Mouse (Mus musculus) MEL (cell line): ENCODE results near the gene Negr1.

Experiments used
- CTCF ChIP-seq, 3 experiments: IDR thresholded peaks in 2 of 3; conservative IDR thresholded peaks in 1 of 3; 2 replicates each; pipeline ENCODE4 v1.5.1; 2011 to 2012; ENCODE audit warnings: low read length in 3 of 3, low read depth in 2 of 3, mild to moderate bottlenecking in 2 of 3, improper control_type of control experiment in 1 of 3, inconsistent platforms in 1 of 3, mixed read lengths in 1 of 3, moderate library complexity in 1 of 3; ENCODE audit not compliant: control insufficient read depth in 1 of 3, insufficient read depth in 1 of 3, poor library complexity in 1 of 3, severe bottlenecking in 1 of 3
- ELF1 ChIP-seq: IDR thresholded peaks from 2 replicates; pipeline ENCODE4 v1.6.1; 2014; ENCODE audit warnings: low read depth, mild to moderate bottlenecking, inconsistent platforms, low read length, improper control_type of control experiment, moderate library complexity
- EP300 ChIP-seq, 2 experiments: IDR thresholded peaks; 2 replicates each; pipeline ENCODE4 v1.6.1; 2011; ENCODE audit warnings: improper control_type of control experiment in 2 of 2, low read length in 2 of 2, low read depth in 1 of 2, mild to moderate bottlenecking in 1 of 2
- GABPA ChIP-seq: IDR thresholded peaks from 2 replicates; pipeline ENCODE4 v1.6.1; 2012; ENCODE audit warnings: low read depth, mild to moderate bottlenecking, inconsistent platforms, low read length, improper control_type of control experiment, moderate library complexity
- JUND ChIP-seq: IDR thresholded peaks from 2 replicates; pipeline ENCODE4 v1.6.1; 2011; ENCODE audit warnings: low read depth, mild to moderate bottlenecking, improper control_type of control experiment, low read length
- MAX ChIP-seq: IDR thresholded peaks from 2 replicates; pipeline ENCODE4 v1.6.1; 2011; ENCODE audit warnings: low read length, improper control_type of control experiment
- POLR2A ChIP-seq, 2 experiments: IDR thresholded peaks; 2 replicates each; pipeline ENCODE4 v1.6.1; 2011 to 2012; ENCODE audit warnings: low read length in 2 of 2, mild to moderate bottlenecking in 2 of 2, control low read depth in 1 of 2, improper control_type of control experiment in 1 of 2, low read depth in 1 of 2, moderate library complexity in 1 of 2; ENCODE audit not compliant: control insufficient read depth in 1 of 2, insufficient read depth in 1 of 2, poor library complexity in 1 of 2
- POLR2AphosphoS2 ChIP-seq: IDR thresholded peaks from 2 replicates; pipeline ENCODE4 v1.6.1; 2011; ENCODE audit warnings: low read length, improper control_type of control experiment
- RAD21 ChIP-seq: IDR thresholded peaks from 2 replicates; pipeline ENCODE4 v1.6.1; 2011; ENCODE audit warnings: mild to moderate bottlenecking, low read depth, low read length, improper control_type of control experiment
- TAL1 ChIP-seq: IDR thresholded peaks from 2 replicates; pipeline ENCODE4 v1.6.1; 2012; ENCODE audit warnings: mild to moderate bottlenecking, inconsistent platforms, low read length, moderate library complexity, mixed read lengths
- TCF12 ChIP-seq: IDR thresholded peaks from 2 replicates; pipeline ENCODE4 v1.6.1; 2014; ENCODE audit warnings: low read depth, mild to moderate bottlenecking, inconsistent platforms, low read length, improper control_type of control experiment, moderate library complexity
- USF1 ChIP-seq: IDR thresholded peaks from 2 replicates; pipeline ENCODE4 v1.6.1; 2014; ENCODE audit warnings: low read depth, mild to moderate bottlenecking, inconsistent platforms, low read length, improper control_type of control experiment, moderate library complexity
- ZKSCAN1 ChIP-seq: IDR thresholded peaks from 2 replicates; pipeline ENCODE4 v1.6.1; 2012; ENCODE audit warnings: low read depth, mild to moderate bottlenecking, inconsistent platforms, low read length, improper control_type of control experiment, moderate library complexity

DNA sequence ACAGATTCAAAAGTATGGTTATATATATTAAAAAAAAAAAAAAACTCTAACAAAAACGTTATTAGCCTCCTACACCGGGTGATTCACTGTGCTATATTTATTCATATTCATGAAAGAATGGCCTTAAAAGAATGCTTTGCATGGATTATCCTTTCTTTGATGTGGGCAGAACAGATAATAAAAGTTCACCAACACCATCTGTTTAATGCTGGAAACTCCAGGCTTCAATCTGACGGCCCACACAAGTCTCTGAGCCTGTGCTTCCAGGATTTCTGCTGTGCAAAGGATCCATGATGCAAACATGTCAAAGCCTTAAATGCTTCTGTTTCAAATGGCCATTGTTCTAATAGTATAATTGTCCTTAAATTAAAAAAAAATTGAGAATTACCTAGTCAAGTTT lies 630.4 kb downstream of the Negr1 start:
- no peak for TF ChIP-seq ZKSCAN1
- no peak for TF ChIP-seq POLR2A (IDR thresholded peaks at IDR 0.05; ENCODE audit: control insufficient read depth in 1 of 2, insufficient read depth in 1 of 2, low read depth in 1 of 2, low read length in 2 of 2, poor library complexity in 1 of 2)
- no peak for TF ChIP-seq CTCF (IDR thresholded peaks at IDR 0.05 in 2 of 3, conservative IDR thresholded peaks at IDR 0.05 in 1 of 3; ENCODE audit: control insufficient read depth in 1 of 3, insufficient read depth in 1 of 3, low read depth in 2 of 3, low read length in 3 of 3, poor library complexity in 1 of 3, severe bottlenecking in 1 of 3)
- TF ChIP-seq EP300 (IDR thresholded peaks at IDR 0.05; ENCODE audit: low read depth in 1 of 2, low read length in 2 of 2) = no peak
- no peak for TF ChIP-seq MAX
- no peak for TF ChIP-seq JUND
- TF ChIP-seq USF1 = no peak
- no peak for TF ChIP-seq GABPA
- TF ChIP-seq RAD21 = no peak
- TF ChIP-seq TAL1 = no peak
- no peak for TF ChIP-seq ELF1
- TF ChIP-seq POLR2AphosphoS2 = no peak
- TF ChIP-seq TCF12 = no peak
